Mouse (Mus musculus) cerebellum, adult 18-20 months (tissue): ENCODE data around the gene Cxcl3.

Experiments
- DNase-seq, 2 experiments: peaks; one replicate each; pipeline ENCODE4 v3.0.0; 2021

Cxcl3 gene

DNA sequence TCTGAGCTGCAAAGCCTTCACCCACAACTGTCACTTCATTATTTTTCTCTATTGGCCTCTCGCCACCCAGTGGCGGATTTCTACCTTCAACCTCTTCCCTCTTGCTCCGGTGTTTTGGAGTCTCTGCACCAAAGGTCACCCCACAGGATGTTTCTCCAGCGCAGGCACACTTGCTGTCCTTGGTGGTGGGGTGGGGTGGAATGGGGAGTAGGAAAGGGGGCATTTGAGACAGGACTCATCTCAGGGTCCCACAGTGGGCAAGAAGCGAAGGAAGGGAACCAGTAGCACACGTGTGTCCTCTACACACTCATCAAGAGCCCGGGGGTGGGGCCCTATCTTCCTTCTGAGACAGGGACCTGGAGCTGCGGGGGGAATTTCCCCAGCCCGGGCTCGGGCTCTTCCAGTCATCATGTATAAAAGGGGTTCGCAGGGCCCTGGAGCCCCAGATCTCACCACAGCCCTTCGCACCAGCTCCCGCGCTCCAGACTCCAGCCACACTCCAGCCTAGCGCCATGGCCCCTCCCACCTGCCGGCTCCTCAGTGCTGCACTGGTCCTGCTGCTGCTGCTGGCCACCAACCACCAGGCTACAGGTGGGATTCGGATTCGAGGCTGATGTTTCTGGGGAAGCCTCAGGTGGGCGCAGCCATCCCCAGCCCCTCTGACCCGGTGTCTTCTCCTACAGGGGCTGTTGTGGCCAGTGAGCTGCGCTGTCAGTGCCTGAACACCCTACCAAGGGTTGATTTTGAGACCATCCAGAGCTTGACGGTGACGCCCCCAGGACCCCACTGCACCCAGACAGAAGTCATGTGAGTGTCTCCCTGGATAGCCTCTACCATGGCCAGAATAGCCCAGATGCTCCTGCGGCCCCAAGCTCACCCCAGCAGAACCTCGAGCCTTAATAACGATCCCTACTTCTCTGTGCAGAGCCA is at the start of gene Cxcl3:
Cxcl3 (plus strand) TSS at position 445 of the 930 bp plus-strand sequence.
- DNase-seq, result peak in 1 of 2 experiments; percentile 5

GRCm38 (mm10) chr5:90742029-90742428 is 43.9 kb upstream of the Cxcl3 start:
- no peak for DNase-seq

GRCm38 (mm10) chr5:90753934-90754333 is 32.0 kb upstream of the Cxcl3 start:
- no peak for DNase-seq

DNA sequence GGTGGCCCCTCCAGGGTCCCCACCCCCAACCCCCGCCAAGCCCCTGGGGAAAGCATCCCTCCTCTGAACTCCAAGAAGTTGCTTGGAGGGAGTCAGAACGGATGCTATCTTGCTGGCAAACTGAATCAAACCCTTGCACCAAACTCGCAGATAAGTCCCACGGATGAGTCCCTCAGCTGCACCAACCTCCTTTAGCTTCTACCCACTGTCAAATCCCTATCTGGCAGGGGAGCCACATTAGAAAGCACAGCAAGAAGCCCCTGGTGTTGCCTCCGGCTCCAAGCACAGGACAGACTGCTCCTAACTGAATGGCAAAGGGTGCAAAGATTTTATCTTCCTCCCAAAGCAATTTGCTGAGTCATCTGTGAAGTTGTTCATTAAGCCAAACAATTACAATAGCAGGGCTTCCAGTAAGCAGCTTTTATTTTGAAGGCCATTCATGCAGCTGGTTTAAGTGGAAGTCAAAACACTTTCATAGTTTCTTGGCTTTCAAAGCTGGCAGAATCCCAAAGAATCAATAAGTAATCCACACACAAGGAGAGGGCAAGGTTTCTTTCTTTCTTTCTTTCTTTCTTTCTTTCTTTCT is 27.8 kb upstream of the Cxcl3 start:
- no peak for DNase-seq

GRCm38 (mm10) chr5:90759077-90760065 is 26.5 kb upstream of the Cxcl3 start, which contains the start of gene Cxcl5:
Gene Cxcl5, plus strand, starts transcription at chr5:90759360.
- DNase-seq, result no peak

- DNase-seq, result no peak
Observed at GRCm38 (mm10) chr5:90760303-90760702, 25.6 kb upstream of the Cxcl3 start.

DNA sequence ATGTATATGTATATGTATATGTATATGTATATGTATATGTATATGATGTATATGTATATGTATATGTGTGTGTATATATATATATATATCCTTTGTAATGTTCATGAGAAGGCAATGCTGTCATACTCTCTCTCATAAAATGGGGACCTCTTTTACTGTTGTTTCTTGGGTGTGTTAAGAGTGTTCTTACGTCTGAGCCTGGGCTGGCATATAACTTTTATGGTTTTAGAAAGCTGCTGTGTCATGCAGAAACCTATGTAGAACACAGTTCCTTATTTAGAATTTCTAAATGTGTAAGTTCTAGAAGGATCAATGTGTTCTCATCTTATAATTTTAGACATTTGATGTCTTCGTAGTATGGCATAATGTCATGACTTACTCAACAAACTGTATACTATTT is 25.1 kb upstream of the Cxcl3 start:
- DNase-seq, result no peak

- no peak for DNase-seq
Observed at GRCm38 (mm10) chr5:90761834-90762233, 24.1 kb upstream of the Cxcl3 start.

- no peak for DNase-seq
Observed at GRCm38 (mm10) chr5:90763912-90764665, 21.8 kb upstream of the Cxcl3 start.

DNA sequence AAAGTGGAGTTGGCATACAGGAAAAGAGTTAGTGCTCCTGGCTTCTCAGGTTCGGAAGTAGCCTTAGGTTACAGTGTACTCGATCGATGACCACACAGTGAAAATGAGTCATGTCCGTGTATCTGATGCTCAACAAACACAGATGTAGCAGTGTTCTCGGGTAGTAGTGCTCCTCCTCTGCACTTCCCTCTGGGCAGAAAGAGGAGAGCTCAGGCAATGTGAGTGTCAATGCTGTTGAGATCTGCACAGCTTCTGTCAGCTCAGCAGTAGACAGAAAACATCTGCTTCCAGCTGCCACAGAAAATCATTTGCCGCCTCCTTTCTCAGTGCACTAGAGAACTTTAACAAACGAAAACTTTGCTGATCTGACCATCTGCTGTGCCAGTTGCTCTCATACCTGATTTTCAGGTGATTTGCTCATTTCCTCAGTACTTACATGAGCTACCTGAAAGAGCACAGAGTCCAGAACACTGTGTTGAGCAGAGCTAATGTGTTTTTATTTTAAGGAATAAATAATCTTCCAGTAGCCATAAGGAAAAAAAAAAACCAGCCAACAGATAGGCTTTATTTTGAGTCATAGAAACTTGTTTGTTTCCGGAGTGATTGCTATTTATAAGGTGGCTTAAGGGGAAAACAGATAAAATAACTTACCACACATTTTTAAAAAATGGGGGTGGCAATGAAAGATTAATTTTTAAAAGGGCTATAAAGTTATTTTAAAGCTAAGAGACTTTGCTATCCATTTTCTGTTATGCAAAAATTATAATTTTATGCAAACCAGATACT is 19.9 kb upstream of the Cxcl3 start:
- DNase-seq, result no peak

- DNase-seq, result no peak
Observed at GRCm38 (mm10) chr5:90768218-90768617, 17.7 kb upstream of the Cxcl3 start, which contains the start of gene Ppbp. Gene Ppbp, plus strand, starts transcription at chr5:90768518.

- DNase-seq, result no peak
Observed at GRCm38 (mm10) chr5:90771369-90771768, 14.5 kb upstream of the Cxcl3 start.

GRCm38 (mm10) chr5:90771880-90772653 is 13.8 kb upstream of the Cxcl3 start, which contains the start of gene Pf4:
Gene Pf4, plus strand, starts transcription at chr5:90772435.
- no peak for DNase-seq

- no peak for DNase-seq
Observed at GRCm38 (mm10) chr5:90775562-90775961, 10.3 kb upstream of the Cxcl3 start.

GRCm38 (mm10) chr5:90777621-90778020 is 8.3 kb upstream of the Cxcl3 start:
- DNase-seq, result no peak

- no peak for DNase-seq
Observed at GRCm38 (mm10) chr5:90778856-90779255, 7.0 kb upstream of the Cxcl3 start.

GRCm38 (mm10) chr5:90783697-90784096 is 2.2 kb upstream of the Cxcl3 start:
- no peak for DNase-seq

GRCm38 (mm10) chr5:90788114-90788513 is 2.2 kb downstream of the Cxcl3 start:
- DNase-seq, result no peak

DNA sequence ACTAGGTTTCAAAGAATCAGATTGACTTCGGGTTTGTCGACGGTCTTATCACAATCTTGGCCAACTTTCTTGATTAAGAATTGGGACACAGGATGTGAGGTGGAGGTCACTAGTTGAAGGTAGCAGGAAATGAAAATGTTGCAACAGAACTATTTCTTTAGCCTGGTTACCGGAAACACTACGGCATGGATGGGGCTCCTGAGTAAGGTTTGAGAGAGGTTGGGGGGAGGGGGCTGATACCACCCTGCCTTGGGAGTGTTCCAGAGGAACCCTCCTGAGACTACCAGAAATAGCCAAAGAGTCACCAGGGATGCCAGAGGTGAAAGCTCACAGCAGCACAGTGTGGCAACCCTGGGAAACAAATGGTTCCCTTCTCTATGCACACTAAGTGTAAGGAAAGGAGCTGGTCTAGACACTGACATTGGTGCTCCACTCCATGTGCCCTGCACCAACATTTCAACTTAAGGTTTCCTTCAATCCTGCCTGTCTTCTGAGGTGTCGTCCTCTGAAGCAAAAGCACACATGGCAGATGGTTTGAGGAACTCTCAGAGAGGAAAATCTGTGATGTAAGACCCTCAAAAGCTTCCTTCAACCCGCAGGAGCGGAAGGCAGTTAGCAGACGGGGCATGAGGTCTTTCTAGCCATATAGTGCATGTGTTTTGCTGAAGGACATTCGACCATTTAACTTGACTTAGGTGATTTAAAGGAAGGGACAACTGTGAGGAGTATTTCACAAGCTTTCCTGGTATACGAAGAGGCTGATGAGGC is 3.6 kb downstream of the Cxcl3 start:
- no peak for DNase-seq
